Mouse (Mus musculus) embryo, embryonic 9.5 days (tissue): Measurements from ENCODE around the gene Usp48.

Experiments used
- DNase-seq: peaks from one replicate; pipeline ENCODE4 v3.0.0-alpha.2; 2017; ENCODE audit errors: extremely low spot score

Usp48 gene

GRCm38 (mm10) chr4:137686303-137686702 is 92.7 kb downstream of the Usp48 start:
- no peak for DNase-seq

GRCm38 (mm10) chr4:137687234-137687825 is 93.8 kb downstream of the Usp48 start:
- no peak for DNase-seq

GRCm38 (mm10) chr4:137692107-137692902 is 98.8 kb downstream of the Usp48 start:
- DNase-seq: no peak

- no peak for DNase-seq
Measured at GRCm38 (mm10) chr4:137695300-137695699, 101.7 kb downstream of the Usp48 start.

GRCm38 (mm10) chr4:137695900-137696299 is 102.3 kb downstream of the Usp48 start:
- DNase-seq: no peak

GRCm38 (mm10) chr4:137697156-137697885 is 103.8 kb downstream of the Usp48 start:
- no peak for DNase-seq

- DNase-seq: no peak
Measured at GRCm38 (mm10) chr4:137698076-137698985, 104.8 kb downstream of the Usp48 start.

GRCm38 (mm10) chr4:137699264-137700211 is 106.0 kb downstream of the Usp48 start:
- no peak for DNase-seq

- DNase-seq: no peak
Measured at GRCm38 (mm10) chr4:137700960-137701359, 107.4 kb downstream of the Usp48 start.

- no peak for DNase-seq
Measured at GRCm38 (mm10) chr4:137703077-137703476, 109.5 kb downstream of the Usp48 start.

GRCm38 (mm10) chr4:137704561-137704960 is 111.0 kb downstream of the Usp48 start:
- DNase-seq: no peak

- no peak for DNase-seq
Measured at GRCm38 (mm10) chr4:137705379-137705778, 111.8 kb downstream of the Usp48 start.

GRCm38 (mm10) chr4:137706510-137706909 is 113.0 kb downstream of the Usp48 start:
- no peak for DNase-seq

GRCm38 (mm10) chr4:137707216-137707990 is 113.8 kb downstream of the Usp48 start:
- peak; percentile 92 for DNase-seq
